Mouse (Mus musculus): Measurements from ENCODE around the gene Fads2. TPM values are rescaled to one million over a fixed set of nuclear protein-coding genes. Genes with fewer than 3 reads are reported as not detected.

The Fads2 gene
- total and polyA plus RNA-seq, 2 experiments: 284 to 618 TPM

- Histone ChIP-seq H3K36me3 (ENCODE audit: control insufficient read depth, insufficient read depth, low read length) (peaks cover 31% of the 10 kb centered on the region), H3K9ac (ENCODE audit: low read depth, low read length) (peak overlapping the region; percentile 91), H3K27ac (replicated peaks; ENCODE audit: insufficient read depth, low read depth, low read length) (peak overlapping the region; percentile 88), H3K4me1 (ENCODE audit: control insufficient read depth, insufficient read depth, low read length) (peaks cover 37% of the 10 kb centered on the region), H3K4me3 (ENCODE audit: insufficient read depth, low read depth, low read length) (peak overlapping the region; percentile 84), H3K27me3 (ENCODE audit: control insufficient read depth, insufficient read depth, low read length) (no peaks in the 10 kb centered on the region), H3K79me2 (ENCODE audit: control insufficient read depth, insufficient read depth, low read length) (peaks cover 36% of the 10 kb centered on the region; the same call in 1 of the 2 replicates)
- WGBS: under 1% methylated on average over 21 of the region's 21 CpGs
- DNase-seq (ENCODE audit: extremely low read depth, low read depth, low spot score): peak; percentile 87
- peak; percentile 69 for TF ChIP-seq CTCF (IDR thresholded peaks at IDR 0.05; ENCODE audit: low read depth, low read length)
- peak; percentile 39; the same call in 1 of the 2 replicates for TF ChIP-seq POLR2A (IDR thresholded peaks at IDR 0.05; ENCODE audit: extremely low read depth, insufficient read depth, low read length)
These were observed 895 bp downstream of the Fads2 start for GRCm38 (mm10) chr19:10100631-10101071.

GRCm38 (mm10) chr19:10097826-10098225, 3.7 kb downstream of the Fads2 start:
- peaks cover 21% of the 10 kb centered on the region for H3K4me1 ChIP-seq (ENCODE audit: control insufficient read depth, insufficient read depth, low read length)
- H3K36me3 ChIP-seq (ENCODE audit: control insufficient read depth, insufficient read depth, low read length): peaks cover 56% of the 10 kb centered on the region
- peak overlapping the region; percentile 0; the same call in 1 of the 2 replicates for H3K27ac ChIP-seq (replicated peaks; ENCODE audit: insufficient read depth, low read depth, low read length)
- TF ChIP-seq CTCF (IDR thresholded peaks at IDR 0.05; ENCODE audit: low read depth, low read length) (no peak), POLR2A (IDR thresholded peaks at IDR 0.05; ENCODE audit: extremely low read depth, insufficient read depth, low read length) (no peak)
- whole genome bisulfite sequencing: 45% methylated on average over 5 of the region's 5 CpGs
- no peaks in the 10 kb centered on the region for H3K27me3 ChIP-seq (ENCODE audit: control insufficient read depth, insufficient read depth, low read length)
- peak overlapping the region; percentile 37 for H3K4me3 ChIP-seq (ENCODE audit: insufficient read depth, low read depth, low read length)
- peak overlapping the region; percentile 27 for H3K9ac ChIP-seq (ENCODE audit: low read depth, low read length)
- DNase-seq (ENCODE audit: extremely low read depth, low read depth, low spot score): peak; percentile 14
- peaks cover 43% of the 10 kb centered on the region; the same call in 1 of the 2 replicates for H3K79me2 ChIP-seq (ENCODE audit: control insufficient read depth, insufficient read depth, low read length)

GRCm38 (mm10) chr19:10096371-10096876, 5.1 kb downstream of the Fads2 start:
- 28% methylated on average over 2 of the region's 2 CpGs for WGBS
- H3K4me1 ChIP-seq (ENCODE audit: control insufficient read depth, insufficient read depth, low read length): peaks cover 18% of the 10 kb centered on the region
- no peak for TF ChIP-seq POLR2A (IDR thresholded peaks at IDR 0.05; ENCODE audit: extremely low read depth, insufficient read depth, low read length)
- no peak for TF ChIP-seq CTCF (IDR thresholded peaks at IDR 0.05; ENCODE audit: low read depth, low read length)
- no peaks in the 10 kb centered on the region for H3K27me3 ChIP-seq (ENCODE audit: control insufficient read depth, insufficient read depth, low read length)
- H3K9ac ChIP-seq (ENCODE audit: low read depth, low read length): peak overlapping the region; percentile 31
- DNase-seq (ENCODE audit: extremely low read depth, low read depth, low spot score): peak; percentile 88
- peak overlapping the region; percentile 45 for H3K27ac ChIP-seq (replicated peaks; ENCODE audit: insufficient read depth, low read depth, low read length)
- H3K36me3 ChIP-seq (ENCODE audit: control insufficient read depth, insufficient read depth, low read length): peaks cover 69% of the 10 kb centered on the region
- H3K79me2 ChIP-seq (ENCODE audit: control insufficient read depth, insufficient read depth, low read length): peaks cover 49% of the 10 kb centered on the region; the same call in 1 of the 2 replicates
- H3K4me3 ChIP-seq (ENCODE audit: insufficient read depth, low read depth, low read length): no peak overlapping the region

GRCm38 (mm10) chr19:10094695-10095094, 6.9 kb downstream of the Fads2 start:
- TF ChIP-seq CTCF (IDR thresholded peaks at IDR 0.05; ENCODE audit: low read depth, low read length) (no peak), POLR2A (IDR thresholded peaks at IDR 0.05; ENCODE audit: extremely low read depth, insufficient read depth, low read length) (0 out of 2 replicates have a peak, but pooled peaks have one; percentile 3)
- no peak overlapping the region for H3K27ac ChIP-seq (replicated peaks; ENCODE audit: insufficient read depth, low read depth, low read length)
- H3K4me3 ChIP-seq (ENCODE audit: insufficient read depth, low read depth, low read length): no peak overlapping the region
- H3K4me1 ChIP-seq (ENCODE audit: control insufficient read depth, insufficient read depth, low read length): peaks cover 18% of the 10 kb centered on the region
- H3K36me3 ChIP-seq (ENCODE audit: control insufficient read depth, insufficient read depth, low read length): peaks cover 83% of the 10 kb centered on the region
- 63% methylated on average over 4 of the region's 4 CpGs for WGBS
- no peak overlapping the region for H3K9ac ChIP-seq (ENCODE audit: low read depth, low read length)
- peaks cover 45% of the 10 kb centered on the region; the same call in 1 of the 2 replicates for H3K79me2 ChIP-seq (ENCODE audit: control insufficient read depth, insufficient read depth, low read length)
- H3K27me3 ChIP-seq (ENCODE audit: control insufficient read depth, insufficient read depth, low read length): no peaks in the 10 kb centered on the region
- DNase-seq (ENCODE audit: extremely low read depth, low read depth, low spot score): peak; percentile 55

- no peak overlapping the region for H3K9ac ChIP-seq (ENCODE audit: low read depth, low read length)
- H3K36me3 ChIP-seq (ENCODE audit: control insufficient read depth, insufficient read depth, low read length): peaks cover 86% of the 10 kb centered on the region
- 50% methylated on average over 4 of the region's 4 CpGs for WGBS
- H3K4me3 ChIP-seq (ENCODE audit: insufficient read depth, low read depth, low read length): no peak overlapping the region
- peaks cover 18% of the 10 kb centered on the region for H3K4me1 ChIP-seq (ENCODE audit: control insufficient read depth, insufficient read depth, low read length)
- H3K27ac ChIP-seq (replicated peaks; ENCODE audit: insufficient read depth, low read depth, low read length): no peak overlapping the region
- TF ChIP-seq POLR2A (IDR thresholded peaks at IDR 0.05; ENCODE audit: extremely low read depth, insufficient read depth, low read length): no peak
- no peak; the same call in 1 of the 2 replicates for TF ChIP-seq CTCF (IDR thresholded peaks at IDR 0.05; ENCODE audit: low read depth, low read length)
- peaks cover 41% of the 10 kb centered on the region; the same call in 1 of the 2 replicates for H3K79me2 ChIP-seq (ENCODE audit: control insufficient read depth, insufficient read depth, low read length)
- peak; percentile 39 for DNase-seq (ENCODE audit: extremely low read depth, low read depth, low spot score)
- H3K27me3 ChIP-seq (ENCODE audit: control insufficient read depth, insufficient read depth, low read length): no peaks in the 10 kb centered on the region
These were observed 7.7 kb downstream of the Fads2 start for GRCm38 (mm10) chr19:10093829-10094228.

GRCm38 (mm10) chr19:10086976-10087375, 14.6 kb downstream of the Fads2 start:
- Histone ChIP-seq H3K36me3 (ENCODE audit: control insufficient read depth, insufficient read depth, low read length) (peaks cover 88% of the 10 kb centered on the region), H3K9ac (ENCODE audit: low read depth, low read length) (no peak overlapping the region), H3K27me3 (ENCODE audit: control insufficient read depth, insufficient read depth, low read length) (no peaks in the 10 kb centered on the region), H3K4me1 (ENCODE audit: control insufficient read depth, insufficient read depth, low read length) (peaks cover 9% of the 10 kb centered on the region), H3K27ac (replicated peaks; ENCODE audit: insufficient read depth, low read depth, low read length) (no peak overlapping the region), H3K79me2 (ENCODE audit: control insufficient read depth, insufficient read depth, low read length) (peaks cover 12% of the 10 kb centered on the region; the same call in 1 of the 2 replicates), H3K4me3 (ENCODE audit: insufficient read depth, low read depth, low read length) (no peak overlapping the region)
- TF ChIP-seq POLR2A (IDR thresholded peaks at IDR 0.05; ENCODE audit: extremely low read depth, insufficient read depth, low read length): no peak
- TF ChIP-seq CTCF (IDR thresholded peaks at IDR 0.05; ENCODE audit: low read depth, low read length): no peak
- WGBS: 51% methylated on average over 4 of the region's 4 CpGs
- DNase-seq (ENCODE audit: extremely low read depth, low read depth, low spot score): no peak
